8 mouse cellular contexts compared by ENCODE assay signal in the genomic region with DNA sequence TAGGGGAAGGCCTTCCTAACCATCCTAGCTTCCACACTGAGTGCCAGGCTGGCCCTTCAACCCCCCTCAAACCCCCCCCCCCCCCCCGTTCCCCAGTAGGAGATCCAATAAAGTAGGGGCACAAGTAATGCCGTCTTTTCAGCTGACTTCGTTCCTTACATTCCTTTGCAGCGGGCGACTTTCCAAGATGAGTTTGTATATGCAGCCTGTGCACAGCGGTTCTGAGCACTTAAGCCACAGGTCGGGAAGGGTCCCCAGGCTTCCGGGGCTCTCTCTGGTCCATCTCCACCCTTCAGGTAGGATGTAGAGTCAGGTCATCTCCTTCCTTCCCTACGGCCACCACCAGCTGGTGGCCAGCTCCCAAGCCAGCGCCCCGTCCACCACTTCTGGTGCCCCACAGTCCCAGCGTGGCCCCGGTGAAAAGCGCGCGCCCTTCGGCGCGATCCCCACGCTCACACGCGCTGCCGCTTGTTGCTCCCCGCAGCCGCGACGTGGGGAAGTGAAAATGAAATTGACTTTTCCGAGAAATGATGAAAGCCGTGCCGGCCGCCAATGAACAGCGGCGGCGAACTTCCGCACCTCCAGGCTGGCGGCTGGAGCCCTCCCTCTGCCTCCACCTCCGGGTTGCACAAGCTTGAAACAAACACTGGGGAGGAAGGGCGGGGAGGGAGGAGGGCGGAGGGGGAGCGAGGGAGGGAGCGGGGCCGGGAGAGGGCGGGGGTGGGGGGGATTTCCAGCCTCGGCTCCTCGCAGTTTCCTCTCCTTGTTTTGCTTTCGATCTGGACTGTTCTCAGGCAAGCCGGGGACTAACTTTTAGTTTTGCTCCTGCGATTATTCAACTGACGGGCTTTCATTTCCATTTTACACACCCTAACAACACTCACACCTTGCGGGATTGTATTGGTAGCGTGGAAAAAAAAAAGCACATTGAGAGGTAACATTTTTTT. TPM values are rescaled to one million over a fixed set of nuclear protein-coding genes. Genes with fewer than 3 reads are reported as not detected.
DNase-seq lines count a peak whose midpoint lies in the region; ATAC-seq and TF ChIP-seq lines count a peak whose summit lies in the region.

Gene Irf2 (plus strand): TSS at position 730 of the 947 bp plus-strand sequence.

- WGBS in forebrain, embryonic 11.5 days, result under 1% methylated on average over 45 of the region's 51 CpGs
- under 1% methylated on average over 50 of the region's 51 CpGs for WGBS in heart, embryonic 16.5 days
- WGBS in liver, embryonic 16.5 days (ENCODE audit: insufficient replicate concordance), result under 1% methylated on average over 50 of the region's 51 CpGs
- under 1% methylated on average over 48 of the region's 51 CpGs for WGBS in neural tube, embryonic 12.5 days
- WGBS in stomach, postnatal 0 days, result under 1% methylated on average over 45 of the region's 51 CpGs

- H3K9me3 ChIP-seq in ES-Bruce4 (replicated peaks; ENCODE audit: control insufficient read depth, insufficient read depth, low read length, poor library complexity, severe bottlenecking), result no peaks in the 10 kb centered on the region
- H3K9me3 ChIP-seq in forebrain, embryonic 11.5 days (ENCODE audit: control insufficient read depth, low read length), result no peaks in the 10 kb centered on the region; the same call in 1 of the 2 replicates
- peaks cover 6% of the 10 kb centered on the region; the same call in 1 of the 2 replicates for H3K9me3 ChIP-seq in heart, embryonic 16.5 days (replicated peaks; ENCODE audit: control insufficient read depth, low read length)
- H3K9me3 ChIP-seq in liver, embryonic 16.5 days (replicated peaks; ENCODE audit: control insufficient read depth, low read length), result peaks cover 4% of the 10 kb centered on the region
- H3K9me3 ChIP-seq in neural tube, embryonic 12.5 days, result peaks cover 8% of the 10 kb centered on the region; the same call in 1 of the 2 replicates
- H3K9me3 ChIP-seq in stomach, postnatal 0 days (ENCODE audit: control insufficient read depth, low read length), result no peaks in the 10 kb centered on the region

- H3K4me1 ChIP-seq in ES-Bruce4 (ENCODE audit: control insufficient read depth, insufficient read depth, low read length), result peaks cover 2% of the 10 kb centered on the region
- peaks cover 2% of the 10 kb centered on the region; the same call in 1 of the 2 replicates for H3K4me1 ChIP-seq in forebrain, embryonic 11.5 days (replicated peaks; ENCODE audit: control insufficient read depth, insufficient read depth, low read length)
- H3K4me1 ChIP-seq in heart, embryonic 16.5 days (ENCODE audit: control insufficient read depth, insufficient read depth, low read length), result peaks cover 24% of the 10 kb centered on the region
- H3K4me1 ChIP-seq in liver, embryonic 16.5 days (ENCODE audit: control insufficient read depth, low read depth, low read length), result peaks cover 31% of the 10 kb centered on the region
- H3K4me1 ChIP-seq in neural tube, embryonic 12.5 days, result peaks cover 18% of the 10 kb centered on the region
- H3K4me1 ChIP-seq in stomach, postnatal 0 days (replicated peaks; ENCODE audit: control insufficient read depth, insufficient read depth), result no peaks in the 10 kb centered on the region; the same call in 1 of the 2 replicates

- peaks cover 27% of the 10 kb centered on the region for H3K27me3 ChIP-seq in ES-Bruce4 (ENCODE audit: control insufficient read depth, insufficient read depth, low read length, poor library complexity, severe bottlenecking)
- no peaks in the 10 kb centered on the region for H3K27me3 ChIP-seq in forebrain, embryonic 11.5 days (ENCODE audit: control insufficient read depth, insufficient read depth, low read length)
- H3K27me3 ChIP-seq in heart, embryonic 16.5 days (ENCODE audit: control insufficient read depth, insufficient read depth, low read length), result no peaks in the 10 kb centered on the region
- no peaks in the 10 kb centered on the region for H3K27me3 ChIP-seq in liver, embryonic 16.5 days (ENCODE audit: control insufficient read depth, insufficient read depth, low read depth, low read length)
- H3K27me3 ChIP-seq in neural tube, embryonic 12.5 days (replicated peaks), result no peaks in the 10 kb centered on the region
- no peaks in the 10 kb centered on the region for H3K27me3 ChIP-seq in stomach, postnatal 0 days (ENCODE audit: control insufficient read depth, insufficient read depth, low read length)

- H3K9ac ChIP-seq in ES-Bruce4 (ENCODE audit: low read depth, poor library complexity, severe bottlenecking), result peak within 1 kb of the TSS; percentile 74
- H3K9ac ChIP-seq in forebrain, embryonic 11.5 days (ENCODE audit: low read length), result peak within 1 kb of the TSS; percentile 97
- peak within 1 kb of the TSS; percentile 89 for H3K9ac ChIP-seq in heart, embryonic 16.5 days (ENCODE audit: low read length)
- peak within 1 kb of the TSS; percentile 95 for H3K9ac ChIP-seq in liver, embryonic 16.5 days (ENCODE audit: low read depth, low read length)
- H3K9ac ChIP-seq in neural tube, embryonic 12.5 days, result peak within 1 kb of the TSS; percentile 98
- peak within 1 kb of the TSS; percentile 99 for H3K9ac ChIP-seq in stomach, postnatal 0 days (ENCODE audit: low read length)

- H3K4me3 ChIP-seq in ES-Bruce4 (ENCODE audit: low read depth, low read length), result peak within 1 kb of the TSS; percentile 68
- peak within 1 kb of the TSS; percentile 86 for H3K4me3 ChIP-seq in forebrain, embryonic 11.5 days (ENCODE audit: low read depth, low read length)
- peak within 1 kb of the TSS; percentile 80 for H3K4me3 ChIP-seq in heart, embryonic 16.5 days (ENCODE audit: low read length)
- H3K4me3 ChIP-seq in liver, embryonic 16.5 days (ENCODE audit: low read depth, low read length), result peak within 1 kb of the TSS; percentile 96
- H3K4me3 ChIP-seq in neural tube, embryonic 12.5 days, result peak within 1 kb of the TSS; percentile 92
- H3K4me3 ChIP-seq in stomach, postnatal 0 days (ENCODE audit: low read depth, low read length), result peak within 1 kb of the TSS; percentile 96

- TF ChIP-seq CTCF in ES-Bruce4 (IDR thresholded peaks at IDR 0.05; ENCODE audit: low read depth, low read length), result no peak
- TF ChIP-seq CTCF in stomach, postnatal 0 days (IDR thresholded peaks at IDR 0.05; ENCODE audit: low read depth), result peak; percentile 22; the same call in 1 of the 2 replicates

- no peak within 1 kb of the TSS for H3K27ac ChIP-seq in ES-Bruce4 (ENCODE audit: insufficient read depth, low read length)
- H3K27ac ChIP-seq in forebrain, embryonic 11.5 days (ENCODE audit: low read depth, low read length), result peak within 1 kb of the TSS; percentile 70
- H3K27ac ChIP-seq in heart, embryonic 16.5 days (ENCODE audit: low read length), result peak within 1 kb of the TSS; percentile 96
- H3K27ac ChIP-seq in liver, embryonic 16.5 days (ENCODE audit: low read length), result peak within 1 kb of the TSS; percentile 93
- H3K27ac ChIP-seq in neural tube, embryonic 12.5 days, result peak within 1 kb of the TSS; percentile 54
- peak within 1 kb of the TSS; percentile 99 for H3K27ac ChIP-seq in stomach, postnatal 0 days (replicated peaks)

- no peak for TF ChIP-seq EP300 in ES-Bruce4 (IDR thresholded peaks at IDR 0.05; ENCODE audit: insufficient read depth, low read depth, low read length)
- no peak for TF ChIP-seq EP300 in stomach, postnatal 0 days (optimal IDR thresholded peaks at IDR 0.05)

- H3K36me3 ChIP-seq in ES-Bruce4 (ENCODE audit: control insufficient read depth, insufficient read depth, low read length, poor library complexity, severe bottlenecking), result no peaks in the 10 kb centered on the region
- H3K36me3 ChIP-seq in forebrain, embryonic 11.5 days (ENCODE audit: control insufficient read depth, insufficient read depth, low read length), result no peaks in the 10 kb centered on the region
- no peaks in the 10 kb centered on the region for H3K36me3 ChIP-seq in heart, embryonic 16.5 days (ENCODE audit: control insufficient read depth, insufficient read depth)
- H3K36me3 ChIP-seq in liver, embryonic 16.5 days (ENCODE audit: control insufficient read depth, insufficient read depth), result no peaks in the 10 kb centered on the region
- no peaks in the 10 kb centered on the region for H3K36me3 ChIP-seq in neural tube, embryonic 12.5 days
- no peaks in the 10 kb centered on the region for H3K36me3 ChIP-seq in stomach, postnatal 0 days (ENCODE audit: control insufficient read depth, insufficient read depth, low read length)

- peak within 1 kb of the TSS; percentile 73 for H3K4me2 ChIP-seq in forebrain, embryonic 11.5 days (ENCODE audit: low read depth, low read length, severe bottlenecking)
- H3K4me2 ChIP-seq in heart, embryonic 16.5 days (ENCODE audit: low read depth, low read length), result peak within 1 kb of the TSS; percentile 61
- peak within 1 kb of the TSS; percentile 88 for H3K4me2 ChIP-seq in liver, embryonic 16.5 days (ENCODE audit: low read depth, low read length)
- H3K4me2 ChIP-seq in neural tube, embryonic 12.5 days (replicated peaks), result peak within 1 kb of the TSS; percentile 80
- peak within 1 kb of the TSS; percentile 81 for H3K4me2 ChIP-seq in stomach, postnatal 0 days (replicated peaks; ENCODE audit: low read depth)

- peak; percentile 87 for DNase-seq in c-Kit-positive CD71-positive TER-119-positive erythroid progenitor cells, embryonic 14.5 days (ENCODE audit: low spot score)
- peak; percentile 95 for DNase-seq in forebrain, embryonic 11.5 days (ENCODE audit: low spot score)
- DNase-seq in kidney, postnatal 25 days, result peak; percentile 92 to 96
- peak; percentile 98 for DNase-seq in stomach, postnatal 0 days (ENCODE audit: low spot score)

- TF ChIP-seq POLR2A in ES-Bruce4 (IDR thresholded peaks at IDR 0.05; ENCODE audit: insufficient read depth, low read length), result no peak

- ATAC-seq in forebrain, embryonic 11.5 days (replicated peaks; ENCODE audit: low FRiP score), result peak; percentile 71
- ATAC-seq in heart, embryonic 16.5 days (replicated peaks; ENCODE audit: extremely low read depth, insufficient read depth, low FRiP score), result peak; percentile 84
- ATAC-seq in liver, embryonic 16.5 days (ENCODE audit: low read depth), result peak; percentile 84
- ATAC-seq in neural tube, embryonic 12.5 days (ENCODE audit: low FRiP score, low read depth), result peak; percentile 52
- ATAC-seq in stomach, postnatal 0 days (ENCODE audit: low FRiP score, low TSS enrichment), result peak; percentile 93

RNA-seq across cellular contexts. Expression of gene Irf2, which starts in this region (rescaled TPM):
- polyA plus RNA-seq in ES-Bruce4 (2011; ENCODE audit: insufficient read depth, insufficient read length, low read depth, missing spikeins), result 17.6 and 19.1 TPM in 2 replicates
- polyA plus RNA-seq in forebrain, embryonic 11.5 days (2014; fragmentation: Nextera tagmentation; extraction: Ambion mirVana), result 7.7 and 12.8 TPM in 2 replicates
- polyA plus RNA-seq in heart, embryonic 16.5 days (2015; fragmentation: Nextera tagmentation; extraction: Ambion mirVana), result 16.7 and 22.5 TPM in 2 replicates
- 10.6 and 12.1 TPM in 2 replicates for polyA plus RNA-seq in liver, embryonic 16.5 days (2015; fragmentation: Nextera tagmentation; extraction: Ambion mirVana)
- 11.7 and 14.2 TPM in 2 replicates for polyA plus RNA-seq in neural tube, embryonic 12.5 days (2016; fragmentation: Nextera tagmentation; extraction: Ambion mirVana)
- 23.3 and 27.0 TPM in 2 replicates for polyA plus RNA-seq in stomach, postnatal 0 days (2015; fragmentation: Nextera tagmentation; extraction: Ambion mirVana)
